8 mouse cellular contexts compared by ENCODE assay signal in genomic region chr3:95972251-95972872, GRCm38 (mm10). TPM values are rescaled to one million over a fixed set of nuclear protein-coding genes. Genes with fewer than 3 reads are reported as not detected.
DNase-seq lines count a peak whose midpoint lies in the region; ATAC-seq and TF ChIP-seq lines count a peak whose summit lies in the region.

No protein-coding gene starts in this region.

- no peaks in the 10 kb centered on the region for H3K9me3 ChIP-seq in forebrain, embryonic 12.5 days
- no peaks in the 10 kb centered on the region for H3K9me3 ChIP-seq in limb, embryonic 14.5 days (ENCODE audit: control insufficient read depth, low read length)

- TF ChIP-seq CTCF in olfactory bulb, adult 2 months (IDR thresholded peaks at IDR 0.05; ENCODE audit: insufficient read depth, low read depth, low read length): no peak

- peak; percentile 30 for DNase-seq in lung, postnatal 25 days (ENCODE audit: low spot score)
- DNase-seq in lung, postnatal 4 days: no peak
- DNase-seq in limb, embryonic 14.5 days (ENCODE audit: low spot score): no peak
- DNase-seq in urinary bladder, postnatal 4 days (ENCODE audit: low spot score in 2 of 2): no peak
- no peak for DNase-seq in right cerebral cortex, postnatal 36 days (ENCODE audit: low spot score in 2 of 2)

- peak overlapping the region; percentile 28 for H3K4me3 ChIP-seq in forebrain, embryonic 12.5 days (replicated peaks)
- H3K4me3 ChIP-seq in limb, embryonic 14.5 days (replicated peaks; ENCODE audit: low read length): peak overlapping the region; percentile 37
- peak overlapping the region; percentile 40; the same call in 1 of the 2 replicates for H3K4me3 ChIP-seq in olfactory bulb, adult 2 months (ENCODE audit: insufficient read depth, low read depth, low read length)

- H3K4me1 ChIP-seq in forebrain, embryonic 12.5 days: peaks cover 22% of the 10 kb centered on the region
- H3K4me1 ChIP-seq in limb, embryonic 14.5 days (ENCODE audit: control insufficient read depth, insufficient read depth, low read length): 0 out of 2 replicates have a peak, but pooled peaks cover 9% of the 10 kb centered on the region
- peaks cover 10% of the 10 kb centered on the region for H3K4me1 ChIP-seq in olfactory bulb, adult 2 months (ENCODE audit: control insufficient read depth, insufficient read depth, low read length)

- peak overlapping the region; percentile 92 for H3K27ac ChIP-seq in forebrain, embryonic 12.5 days
- H3K27ac ChIP-seq in limb, embryonic 14.5 days (replicated peaks; ENCODE audit: low read depth, low read length): peak overlapping the region; percentile 59
- H3K27ac ChIP-seq in olfactory bulb, adult 2 months (ENCODE audit: insufficient read depth, low read depth, low read length): 0 out of 2 replicates have a peak overlapping the region, but pooled peaks have one; percentile 9

- H3K4me2 ChIP-seq in forebrain, embryonic 12.5 days: peak overlapping the region; percentile 52
- peak overlapping the region; percentile 74 for H3K4me2 ChIP-seq in limb, embryonic 14.5 days (replicated peaks; ENCODE audit: low read depth, low read length, severe bottlenecking)

- H3K27me3 ChIP-seq in forebrain, embryonic 12.5 days: no peaks in the 10 kb centered on the region
- no peaks in the 10 kb centered on the region for H3K27me3 ChIP-seq in limb, embryonic 14.5 days (ENCODE audit: control insufficient read depth, insufficient read depth, low read length)

- TF ChIP-seq POLR2A in limb, embryonic 14.5 days (IDR thresholded peaks at IDR 0.05; ENCODE audit: borderline replicate concordance, extremely low read depth, insufficient read depth, insufficient read length): no peak
- no peak for TF ChIP-seq POLR2A in olfactory bulb, adult 2 months (IDR thresholded peaks at IDR 0.05; ENCODE audit: insufficient read depth, low read depth, low read length)

- WGBS in forebrain, embryonic 12.5 days: 66% methylated on average over 12 of the region's 12 CpGs
- 72% methylated on average over 12 of the region's 12 CpGs for WGBS in limb, embryonic 14.5 days
- 64% methylated on average over 12 of the region's 12 CpGs for WGBS in olfactory bulb, adult 2 months

- no peak for ATAC-seq in forebrain, embryonic 12.5 days (ENCODE audit: low FRiP score)
- no peak for ATAC-seq in limb, embryonic 14.5 days (ENCODE audit: low FRiP score, low read depth)
- ATAC-seq in cerebellum, adult (ENCODE audit: insufficient number of reproducible peaks, low FRiP score, low TSS enrichment): no peak

- H3K36me3 ChIP-seq in forebrain, embryonic 12.5 days (replicated peaks): no peaks in the 10 kb centered on the region
- no peaks in the 10 kb centered on the region for H3K36me3 ChIP-seq in limb, embryonic 14.5 days (ENCODE audit: control insufficient read depth, insufficient read depth, low read length)

- no peak overlapping the region for H3K9ac ChIP-seq in forebrain, embryonic 12.5 days
- peak overlapping the region; percentile 52 for H3K9ac ChIP-seq in limb, embryonic 14.5 days (ENCODE audit: low read depth, low read length, severe bottlenecking)

RNA-seq across cellular contexts. Expression of gene Plekho1, which starts 23.4 kb away (rescaled TPM):
- polyA plus RNA-seq in forebrain, embryonic 12.5 days (2016; fragmentation: Nextera tagmentation; extraction: Ambion mirVana): 91.3 and 95.1 TPM in 2 replicates
- 115 and 120 TPM in 2 replicates for polyA plus RNA-seq in limb, embryonic 14.5 days (2012; rRNA removed)
- 38.0 and 47.8 TPM in 2 replicates for polyA plus RNA-seq in limb, embryonic 14.5 days (2014; fragmentation: Nextera tagmentation; extraction: Ambion mirVana)
- not detected in 2 replicates for polyA plus RNA-seq in olfactory bulb, adult 2 months (2012; ENCODE audit: insufficient read depth, insufficient read length, low replicate concordance, missing spikeins)

RNA-seq across cellular contexts. Expression of gene Anp32e, which starts 43.3 kb away (rescaled TPM):
- polyA plus RNA-seq in forebrain, embryonic 12.5 days (2016; fragmentation: Nextera tagmentation; extraction: Ambion mirVana): 405 and 446 TPM in 2 replicates
- polyA plus RNA-seq in limb, embryonic 14.5 days (2012; rRNA removed): 97.0 and 137 TPM in 2 replicates
- polyA plus RNA-seq in limb, embryonic 14.5 days (2014; fragmentation: Nextera tagmentation; extraction: Ambion mirVana): 55.0 and 66.2 TPM in 2 replicates
- 541 and 1,043 TPM in 2 replicates for polyA plus RNA-seq in olfactory bulb, adult 2 months (2012; ENCODE audit: insufficient read depth, insufficient read length, low replicate concordance, missing spikeins)

Comparison
In these comparisons a context has a peak if more than half of its experiments do, and no peak if none do; other contexts are left out.
1. H3K27ac ChIP-seq: peak in every context shown above with its lines; median percentile 92 in forebrain, embryonic 12.5 days; 59 in limb, embryonic 14.5 days; 9 in olfactory bulb, adult 2 months.